Mouse (Mus musculus) heart, embryonic 11.5 days (tissue): ENCODE results near the gene Adh5. TPM values are rescaled to one million over a fixed set of nuclear protein-coding genes. Genes with fewer than 3 reads are reported as not detected.

Experiments
- ATAC-seq: fragments of 200-750 bp; cut with Nextera tagmentation; replicated peaks from 2 replicates; pipeline ENCODE4 v1.8.0; 2017; ENCODE audit warnings: moderate library complexity; ENCODE audit not compliant: insufficient number of reproducible peaks, low FRiP score, low TSS enrichment
- H3K27ac ChIP-seq: fragments of 300-500 bp; sonication (generic); 2 replicates; pipeline ENCODE4 v1.5.1; 2014; ENCODE audit warnings: mild to moderate bottlenecking, low read depth, low read length
- H3K27me3 ChIP-seq: fragments of 300-500 bp; sonication (generic); 2 replicates; pipeline ENCODE4 v1.6.1; 2014; ENCODE audit warnings: mild to moderate bottlenecking, low read length, mixed read lengths; ENCODE audit not compliant: control insufficient read depth, insufficient read depth
- H3K36me3 ChIP-seq: fragments of 300-500 bp; sonication (generic); 2 replicates; pipeline ENCODE4 v1.6.1; 2014; ENCODE audit warnings: mild to moderate bottlenecking, low read length, moderate library complexity, mixed read lengths; ENCODE audit not compliant: control insufficient read depth, insufficient read depth
- H3K4me1 ChIP-seq: fragments of 300-500 bp; sonication (generic); 2 replicates; pipeline ENCODE4 v1.6.1; 2014; ENCODE audit warnings: low read length; ENCODE audit not compliant: control insufficient read depth, insufficient read depth
- H3K4me2 ChIP-seq: fragments of 300-500 bp; sonication (generic); 2 replicates; pipeline ENCODE4 v1.6.1; 2014; ENCODE audit warnings: mild to moderate bottlenecking, moderate library complexity
- H3K4me3 ChIP-seq: fragments of 300-500 bp; sonication (generic); 2 replicates; pipeline ENCODE4 v1.5.1; 2014; ENCODE audit warnings: low read depth, low read length
- H3K9ac ChIP-seq: fragments of 300-500 bp; sonication (generic); 2 replicates; pipeline ENCODE4 v1.6.1; 2014; ENCODE audit warnings: mild to moderate bottlenecking, low read depth, low read length, moderate library complexity
- H3K9me3 ChIP-seq: fragments of 300-500 bp; sonication (generic); replicated peaks from 2 replicates; pipeline ENCODE4 v1.6.1; 2016; ENCODE audit warnings: low read length; ENCODE audit not compliant: control insufficient read depth
- WGBS: fragments of 180-500 bp; shearing (Covaris S2); extraction: QIAGEN DNeasy Blood & Tissue Kit; methylation state at CpG from one replicate; pipeline ENCODE4 v1.1.7; 2014; ENCODE audit not compliant: insufficient replicate concordance; 5-methylcytosine and 5-hydroxymethylcytosine counted together
- polyA plus RNA-seq: library from polyadenylated mRNA; unstranded; fragments of >200 nt; fragmentation: Nextera tagmentation; extraction: Ambion mirVana; gene quantifications from 2 replicates; pipeline ENCODE4 v1.2.1, GENCODE M21; 2014

The Adh5 gene
- polyA plus RNA-seq, 1 experiment from 2014 or later, result 166 TPM

- Histone ChIP-seq H3K4me2 (peak within 1 kb of the TSS; percentile 69), H3K9ac (peak within 1 kb of the TSS; percentile 89), H3K9me3 (no peaks in the 10 kb centered on the region; the same call in 1 of the 2 replicates), H3K4me1 (peaks cover 4% of the 10 kb centered on the region; the same call in 1 of the 2 replicates), H3K27me3 (no peaks in the 10 kb centered on the region), H3K27ac (peak within 1 kb of the TSS; percentile 76), H3K36me3 (peaks cover 8% of the 10 kb centered on the region), H3K4me3 (peak within 1 kb of the TSS; percentile 87)
- peak; percentile 99 for ATAC-seq
- WGBS, result under 1% methylated on average over 39 of the region's 65 CpGs
Measured at GRCm38 (mm10) chr3:138489327-138490033, 46.6 kb downstream of the Adh5 start, which contains the start of gene Metap1. Gene Metap1 (minus strand): TSS chr3:138489515.

DNA sequence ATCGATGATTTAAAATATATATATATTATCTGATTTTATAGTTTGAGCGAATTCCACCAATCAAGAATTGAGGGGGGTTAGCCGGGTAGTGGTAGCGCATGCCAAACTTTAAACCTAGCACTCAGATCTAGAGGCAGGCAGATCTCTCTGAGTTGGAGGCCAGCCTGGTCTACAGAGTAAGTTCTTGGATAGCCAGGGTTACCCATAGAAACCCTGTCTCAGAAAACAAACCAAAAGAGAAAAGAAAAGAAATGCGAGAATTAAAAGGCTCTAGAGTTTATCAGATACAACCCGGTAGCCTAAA is 47.1 kb downstream of the Adh5 start:
- Histone ChIP-seq H3K4me2 (peak overlapping the region; percentile 69), H3K9me3 (no peaks in the 10 kb centered on the region), H3K4me1 (peaks cover 4% of the 10 kb centered on the region; the same call in 1 of the 2 replicates), H3K27me3 (no peaks in the 10 kb centered on the region), H3K27ac (no peak overlapping the region), H3K36me3 (peaks cover 3% of the 10 kb centered on the region), H3K4me3 (peak overlapping the region; percentile 87), H3K9ac (peak overlapping the region; percentile 65)
- no peak for ATAC-seq
- 23% methylated on average over 6 of the region's 6 CpGs for WGBS

DNA sequence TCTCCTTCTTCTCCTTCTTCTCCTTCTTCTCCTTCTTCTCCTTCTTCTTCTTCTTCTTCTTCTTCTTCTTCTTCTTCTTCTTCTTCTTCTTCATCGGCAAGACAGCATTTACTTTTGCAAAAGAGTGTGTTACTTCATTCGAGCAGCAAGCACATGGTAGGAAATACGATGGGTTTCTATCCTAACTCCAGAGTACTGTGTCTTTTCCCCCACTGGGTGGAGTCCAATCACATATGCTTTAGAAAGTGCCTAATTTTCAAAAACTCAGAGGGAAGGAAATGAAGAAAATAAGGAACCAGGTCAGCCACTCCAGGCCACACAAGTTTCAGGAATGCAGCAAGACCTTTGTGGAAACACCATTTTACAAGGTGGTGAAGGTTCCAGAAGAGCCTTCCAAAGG is 50.8 kb downstream of the Adh5 start:
- Histone ChIP-seq H3K9me3 (no peaks in the 10 kb centered on the region), H3K27ac (no peak overlapping the region), H3K9ac (no peak overlapping the region), H3K36me3 (no peaks in the 10 kb centered on the region), H3K4me1 (no peaks in the 10 kb centered on the region), H3K4me2 (no peak overlapping the region), H3K27me3 (no peaks in the 10 kb centered on the region), H3K4me3 (no peak overlapping the region)
- 90% methylated on average over 3 of the region's 3 CpGs for WGBS
- no peak for ATAC-seq

DNA sequence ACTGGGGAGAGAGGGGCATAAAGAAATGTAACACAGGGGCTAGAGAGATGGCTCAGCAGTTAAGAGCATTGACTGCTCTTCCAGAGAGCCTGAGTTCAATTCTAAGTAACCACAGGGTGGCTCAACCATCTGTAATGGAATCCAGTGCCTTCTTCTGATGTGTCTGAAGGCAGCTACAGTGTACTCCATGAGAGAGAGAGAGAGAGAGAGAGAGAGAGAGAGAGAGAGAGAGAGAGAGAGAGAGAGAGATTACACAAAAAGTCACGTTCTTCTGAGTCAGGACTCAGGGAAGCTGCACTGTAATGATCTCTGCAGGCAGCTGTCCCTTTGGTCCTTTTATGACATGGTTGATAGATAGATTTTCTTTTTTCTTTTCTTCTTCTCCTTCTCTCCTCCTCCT is 51.7 kb downstream of the Adh5 start:
- Histone ChIP-seq H3K27ac (no peak overlapping the region), H3K27me3 (no peaks in the 10 kb centered on the region), H3K4me1 (no peaks in the 10 kb centered on the region), H3K9me3 (no peaks in the 10 kb centered on the region), H3K4me3 (no peak overlapping the region), H3K9ac (no peak overlapping the region), H3K36me3 (no peaks in the 10 kb centered on the region), H3K4me2 (no peak overlapping the region)
- no peak for ATAC-seq
- WGBS, result 25% methylated on average over 1 of the region's 1 CpGs

- 78% methylated on average over 11 of the region's 11 CpGs for WGBS
- Histone ChIP-seq H3K4me2 (no peak overlapping the region), H3K4me3 (no peak overlapping the region), H3K4me1 (no peaks in the 10 kb centered on the region), H3K9me3 (no peaks in the 10 kb centered on the region), H3K27ac (no peak overlapping the region), H3K36me3 (no peaks in the 10 kb centered on the region), H3K9ac (no peak overlapping the region), H3K27me3 (no peaks in the 10 kb centered on the region)
- no peak for ATAC-seq
Measured at GRCm38 (mm10) chr3:138495166-138496145, 52.6 kb downstream of the Adh5 start.

- 53% methylated on average over 4 of the region's 4 CpGs for WGBS
- ATAC-seq, result no peak
Measured at GRCm38 (mm10) chr3:138498731-138499130, 55.8 kb downstream of the Adh5 start.

DNA sequence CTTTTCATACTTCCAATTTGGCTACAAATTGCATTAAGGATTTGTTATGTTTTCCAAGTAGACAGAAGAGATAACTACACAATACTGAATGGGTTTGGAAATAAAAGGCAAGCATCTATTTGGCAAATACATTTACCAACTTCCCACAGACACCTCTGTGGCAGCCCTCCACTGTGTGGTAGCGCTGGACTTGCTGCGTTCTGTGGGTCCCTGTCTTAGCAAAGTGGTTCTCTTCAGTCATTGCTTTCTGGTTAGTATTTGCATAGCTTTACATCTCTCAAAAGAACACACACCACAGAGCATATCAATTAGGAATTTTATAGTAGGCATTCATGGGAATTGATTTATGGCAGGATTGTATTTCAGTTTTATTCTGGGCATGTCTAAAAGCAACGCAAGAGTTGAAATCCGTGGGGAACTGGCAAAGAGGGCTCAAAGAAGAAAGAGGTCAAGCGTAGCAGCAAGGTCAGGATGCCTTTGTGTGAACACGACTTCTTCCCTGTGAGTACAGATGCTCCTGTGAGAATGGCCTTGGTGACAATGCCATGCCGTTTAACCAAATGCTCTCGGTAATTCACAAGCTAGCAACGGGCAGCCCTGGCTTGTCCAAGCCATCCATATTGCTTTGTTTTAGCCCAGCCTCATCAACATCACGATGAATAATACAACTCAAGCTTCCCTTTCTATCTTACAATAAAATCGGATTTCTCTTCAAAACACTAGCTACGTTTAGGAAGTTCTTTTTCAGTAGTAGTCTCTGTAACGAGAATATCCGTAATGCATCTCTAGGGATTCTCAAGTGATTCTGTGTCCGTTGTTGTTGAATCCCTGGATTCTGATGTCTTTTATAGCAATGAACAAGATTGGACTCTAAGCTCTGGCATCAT is 57.2 kb downstream of the Adh5 start:
- peaks cover 2% of the 10 kb centered on the region; the same call in 1 of the 2 replicates for H3K27me3 ChIP-seq
- WGBS, result 75% methylated on average over 15 of the region's 15 CpGs
- H3K36me3 ChIP-seq, result no peaks in the 10 kb centered on the region
- H3K9ac ChIP-seq, result no peak overlapping the region
- ATAC-seq, result no peak
- H3K4me3 ChIP-seq, result no peak overlapping the region
- no peaks in the 10 kb centered on the region for H3K4me1 ChIP-seq
- no peaks in the 10 kb centered on the region for H3K9me3 ChIP-seq
- H3K27ac ChIP-seq, result no peak overlapping the region
- no peak overlapping the region for H3K4me2 ChIP-seq

More at GRCm38 (mm10) chr3:138498731-138499130, 55.8 kb downstream of the Adh5 start:
- H3K27ac ChIP-seq, result no peak overlapping the region
- no peak overlapping the region for H3K4me3 ChIP-seq
- H3K36me3 ChIP-seq, result no peaks in the 10 kb centered on the region
- H3K9ac ChIP-seq, result no peak overlapping the region
- no peaks in the 10 kb centered on the region for H3K9me3 ChIP-seq
- H3K27me3 ChIP-seq, result peaks cover 2% of the 10 kb centered on the region; the same call in 1 of the 2 replicates
- H3K4me2 ChIP-seq, result no peak overlapping the region
- H3K4me1 ChIP-seq, result no peaks in the 10 kb centered on the region

DNA sequence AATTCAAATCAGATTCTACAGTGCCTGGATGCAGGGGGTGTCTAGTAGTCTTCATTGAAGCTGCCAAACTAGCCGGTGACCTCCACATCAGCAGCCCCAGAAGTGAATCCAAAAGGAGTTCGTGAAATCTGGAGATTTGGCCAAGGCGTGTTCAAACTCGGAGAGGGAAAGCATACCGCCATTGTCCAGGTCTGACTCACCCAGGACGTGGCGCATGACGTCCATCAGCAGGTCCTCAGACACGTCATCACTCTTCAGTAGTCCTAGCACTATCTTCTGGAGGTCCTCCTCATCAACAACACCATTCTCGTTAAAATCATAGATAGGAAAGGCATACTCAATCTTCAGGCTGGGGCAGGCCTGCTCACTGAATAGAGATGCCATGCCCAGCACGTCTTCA is 60.9 kb downstream of the Adh5 start:
- Histone ChIP-seq H3K9ac (no peak overlapping the region), H3K4me1 (no peaks in the 10 kb centered on the region), H3K9me3 (no peaks in the 10 kb centered on the region), H3K4me2 (no peak overlapping the region; the same call in 1 of the 2 replicates), H3K27ac (no peak overlapping the region), H3K27me3 (peaks cover 9% of the 10 kb centered on the region), H3K36me3 (no peaks in the 10 kb centered on the region), H3K4me3 (no peak overlapping the region)
- ATAC-seq, result peak; percentile 62; the same call in 1 of the 2 replicates
- WGBS, result 26% methylated on average over 11 of the region's 11 CpGs
